Mouse (Mus musculus) embryonic facial prominence, embryonic 15.5 days (tissue): ENCODE measurements around the gene Xab2. TPM values are rescaled to one million over a fixed set of nuclear protein-coding genes. Genes with fewer than 3 reads are reported as not detected.

Experiments
- ATAC-seq: fragments of 200-750 bp; cut with Nextera tagmentation; 2 replicates; pipeline ENCODE4 v1.8.0; 2017; ENCODE audit warnings: low read depth, moderate TSS enrichment; ENCODE audit not compliant: insufficient number of reproducible peaks, low FRiP score, low TSS enrichment
- H3K27ac ChIP-seq: fragments of 300-500 bp; sonication (generic); replicated peaks from 2 replicates; pipeline ENCODE4 v1.5.1; 2015; ENCODE audit warnings: mild to moderate bottlenecking, inconsistent platforms
- H3K27me3 ChIP-seq: fragments of 300-500 bp; sonication (generic); 2 replicates; pipeline ENCODE4 v1.6.1; 2015; ENCODE audit warnings: inconsistent platforms
- H3K36me3 ChIP-seq: fragments of 300-500 bp; sonication (generic); 2 replicates; pipeline ENCODE4 v1.6.1; 2015; ENCODE audit warnings: mild to moderate bottlenecking, inconsistent platforms
- H3K4me1 ChIP-seq: fragments of 300-500 bp; sonication (generic); 2 replicates; pipeline ENCODE4 v1.6.1; 2015; ENCODE audit warnings: inconsistent platforms
- H3K4me2 ChIP-seq: fragments of 300-500 bp; sonication (generic); replicated peaks from 2 replicates; pipeline ENCODE4 v1.6.1; 2015; ENCODE audit warnings: mild to moderate bottlenecking, inconsistent platforms
- H3K4me3 ChIP-seq: fragments of 300-500 bp; sonication (generic); replicated peaks from 2 replicates; pipeline ENCODE4 v1.5.1; 2015; ENCODE audit warnings: mild to moderate bottlenecking, inconsistent platforms
- H3K9ac ChIP-seq: fragments of 300-500 bp; sonication (generic); 2 replicates; pipeline ENCODE4 v1.6.1; 2015; ENCODE audit warnings: inconsistent platforms
- H3K9me3 ChIP-seq: fragments of 300-500 bp; sonication (generic); replicated peaks from 2 replicates; pipeline ENCODE4 v1.6.1; 2016; ENCODE audit warnings: inconsistent platforms
- WGBS: fragments of 180-500 bp; shearing (Covaris S2); methylation state at CpG from one replicate; pipeline ENCODE4 v1.1.7; 2015; 5-methylcytosine and 5-hydroxymethylcytosine counted together
- polyA plus RNA-seq: library from polyadenylated mRNA; unstranded; fragments of >200 nt; fragmentation: Nextera tagmentation; extraction: Ambion mirVana; gene quantifications from 2 replicates; pipeline ENCODE4 v1.2.1, GENCODE M21; 2015

Gene Xab2
- polyA plus RNA-seq, result 53.7 and 55.7 TPM in 2 replicates

- under 1% methylated on average over 37 of the region's 37 CpGs for WGBS
- Histone ChIP-seq H3K4me3 (peak within 1 kb of the TSS; percentile 72), H3K9me3 (no peaks in the 10 kb centered on the region), H3K9ac (peak within 1 kb of the TSS; percentile 69), H3K27me3 (no peaks in the 10 kb centered on the region), H3K27ac (no peak within 1 kb of the TSS), H3K36me3 (peaks cover 17% of the 10 kb centered on the region), H3K4me1 (peaks cover 19% of the 10 kb centered on the region), H3K4me2 (peak within 1 kb of the TSS; percentile 81)
- ATAC-seq, result peak; percentile 97
These were observed at the start of gene Xab2, which contains the start of gene Pet100 for GRCm38 (mm10) chr8:3621199-3621970. Gene Xab2 (minus strand): TSS chr8:3621316. Gene Pet100 (plus strand): TSS chr8:3621548.

- Histone ChIP-seq H3K36me3 (no peaks in the 10 kb centered on the region), H3K9me3 (no peaks in the 10 kb centered on the region), H3K27ac (no peak overlapping the region), H3K4me3 (no peak overlapping the region), H3K4me1 (peaks cover 10% of the 10 kb centered on the region), H3K27me3 (no peaks in the 10 kb centered on the region), H3K4me2 (no peak overlapping the region), H3K9ac (no peak overlapping the region)
- ATAC-seq, result no peak
- WGBS, result 71% methylated on average over 2 of the region's 2 CpGs
These were observed 49.3 kb upstream of the Xab2 start for GRCm38 (mm10) chr8:3670388-3670787.

- no peak within 1 kb of the TSS for H3K9ac ChIP-seq
- ATAC-seq, result no peak
- no peaks in the 10 kb centered on the region for H3K9me3 ChIP-seq
- H3K27me3 ChIP-seq, result no peaks in the 10 kb centered on the region
- 54% methylated on average over 6 of the region's 6 CpGs for WGBS
- H3K4me1 ChIP-seq, result no peaks in the 10 kb centered on the region
- no peaks in the 10 kb centered on the region for H3K36me3 ChIP-seq
- H3K4me2 ChIP-seq, result no peak within 1 kb of the TSS
- no peak within 1 kb of the TSS for H3K27ac ChIP-seq
- no peak within 1 kb of the TSS for H3K4me3 ChIP-seq
These were observed 44.4 kb upstream of the Xab2 start, which contains the start of gene Mcemp1 for GRCm38 (mm10) chr8:3665507-3665906. Gene Mcemp1 (plus strand): TSS chr8:3665754.

- Histone ChIP-seq H3K4me2 (no peak overlapping the region), H3K9me3 (no peaks in the 10 kb centered on the region), H3K27me3 (no peaks in the 10 kb centered on the region), H3K36me3 (no peaks in the 10 kb centered on the region), H3K4me1 (no peaks in the 10 kb centered on the region), H3K9ac (no peak overlapping the region), H3K4me3 (no peak overlapping the region), H3K27ac (no peak overlapping the region)
- WGBS, result 68% methylated on average over 5 of the region's 5 CpGs
- ATAC-seq, result no peak
These were observed 43.3 kb upstream of the Xab2 start for GRCm38 (mm10) chr8:3664405-3664804.

DNA sequence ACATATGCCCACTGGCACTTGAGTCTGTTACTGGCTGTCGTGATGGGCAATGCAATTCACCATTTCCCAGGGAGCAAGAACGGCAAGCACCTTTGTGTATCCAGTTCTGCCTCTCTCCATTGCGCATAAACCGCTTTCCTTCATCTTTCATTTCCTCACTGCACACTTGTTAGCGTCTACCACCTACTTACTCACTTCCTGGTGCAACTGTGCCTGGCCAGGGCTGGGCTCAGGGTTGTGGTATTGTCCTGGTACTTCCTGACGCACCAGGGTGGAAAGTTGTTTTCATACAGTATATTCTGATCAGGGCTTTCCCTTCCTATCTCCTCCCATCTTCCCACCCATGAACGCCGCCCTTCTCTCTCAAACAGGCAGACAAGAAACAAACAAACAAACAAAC, 39.8 kb upstream of the Xab2 start:
- Histone ChIP-seq H3K9me3 (no peaks in the 10 kb centered on the region), H3K4me1 (no peaks in the 10 kb centered on the region), H3K4me3 (no peak overlapping the region), H3K27ac (no peak overlapping the region), H3K9ac (no peak overlapping the region), H3K4me2 (no peak overlapping the region), H3K36me3 (no peaks in the 10 kb centered on the region), H3K27me3 (no peaks in the 10 kb centered on the region)
- 81% methylated on average over 8 of the region's 8 CpGs for WGBS
- no peak for ATAC-seq

DNA sequence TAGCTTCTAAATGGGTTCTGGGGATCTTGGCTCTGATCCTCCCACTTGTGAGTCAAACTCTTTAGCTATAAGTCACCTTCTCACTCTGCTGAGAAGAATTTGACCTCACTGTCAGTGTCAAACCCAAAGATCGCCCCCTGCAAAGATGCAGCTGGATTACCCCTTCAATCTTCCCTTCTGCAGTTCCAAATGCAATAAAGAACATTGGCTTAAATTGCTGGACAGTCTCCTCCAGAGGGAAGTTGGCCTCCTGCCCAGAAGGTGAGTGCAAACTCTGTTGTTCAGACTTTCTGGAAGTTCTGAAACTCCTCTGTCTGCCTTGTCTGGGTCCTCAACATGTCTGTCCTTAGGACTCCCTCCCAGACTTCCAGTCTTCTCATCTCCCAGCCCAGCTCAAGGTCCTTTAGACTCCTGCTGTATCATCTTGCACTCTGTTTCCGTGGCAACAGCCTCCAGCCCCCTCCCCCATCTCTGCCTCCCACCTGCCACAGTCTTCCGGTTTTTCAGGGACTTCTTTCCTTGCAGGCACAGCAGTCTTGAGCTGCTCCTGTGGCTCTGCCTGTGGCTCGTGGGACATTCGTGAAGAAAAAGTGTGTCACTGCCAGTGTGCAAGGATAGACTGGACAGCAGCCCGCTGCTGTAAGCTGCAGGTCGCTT, 35.7 kb upstream of the Xab2 start:
- Histone ChIP-seq H3K4me2 (no peak overlapping the region), H3K27ac (no peak overlapping the region), H3K4me1 (no peaks in the 10 kb centered on the region), H3K4me3 (no peak overlapping the region), H3K9me3 (no peaks in the 10 kb centered on the region), H3K9ac (no peak overlapping the region), H3K36me3 (no peaks in the 10 kb centered on the region), H3K27me3 (no peaks in the 10 kb centered on the region)
- no peak for ATAC-seq
- WGBS, result 21% methylated on average over 7 of the region's 7 CpGs

GRCm38 (mm10) chr8:3655526-3655925, 34.4 kb upstream of the Xab2 start, which contains the start of gene Retn:
Gene Retn (plus strand): TSS chr8:3655770.
- no peak within 1 kb of the TSS for H3K4me3 ChIP-seq
- no peaks in the 10 kb centered on the region for H3K4me1 ChIP-seq
- no peak within 1 kb of the TSS for H3K4me2 ChIP-seq
- H3K9me3 ChIP-seq, result no peaks in the 10 kb centered on the region
- no peaks in the 10 kb centered on the region for H3K27me3 ChIP-seq
- ATAC-seq, result no peak
- WGBS, result 73% methylated on average over 3 of the region's 3 CpGs
- no peaks in the 10 kb centered on the region for H3K36me3 ChIP-seq
- no peak within 1 kb of the TSS for H3K27ac ChIP-seq
- no peak within 1 kb of the TSS for H3K9ac ChIP-seq

DNA sequence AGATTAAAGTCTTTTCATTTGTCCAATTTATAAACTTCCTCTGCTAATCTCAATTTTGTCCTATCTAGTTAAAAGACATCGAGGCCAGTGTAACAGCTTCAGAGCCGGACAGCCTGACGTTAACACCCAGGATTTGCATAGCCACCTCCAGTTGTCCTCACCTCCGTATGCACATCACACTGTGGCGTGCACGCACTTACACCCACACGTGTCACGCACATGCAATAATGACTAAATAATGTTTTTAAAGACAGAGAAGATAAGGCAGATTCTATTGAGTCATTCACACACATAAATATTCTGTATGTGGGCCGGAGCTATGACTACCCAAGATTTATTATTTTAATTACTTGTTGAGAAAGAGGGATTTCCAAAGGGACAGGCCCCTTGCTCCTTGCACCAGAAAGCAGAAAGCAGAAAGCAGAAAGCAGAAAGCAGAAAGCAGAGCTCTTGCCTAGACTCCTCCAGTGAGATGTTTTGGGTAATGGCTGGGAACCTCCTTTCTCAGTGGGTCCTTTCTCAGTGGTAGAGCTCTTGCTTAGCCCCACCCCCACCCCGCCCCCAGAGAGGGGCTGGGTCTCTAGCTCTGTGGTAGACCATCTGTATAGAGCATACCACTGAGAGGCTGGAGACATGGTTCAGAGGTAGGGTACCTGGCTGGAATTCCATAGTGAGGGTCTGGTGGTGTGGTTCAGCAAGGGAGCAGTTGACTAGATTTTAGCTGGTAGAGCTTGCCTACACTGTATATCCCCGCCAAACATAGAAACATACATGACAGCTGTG, 33.8 kb upstream of the Xab2 start:
- no peaks in the 10 kb centered on the region for H3K4me1 ChIP-seq
- no peaks in the 10 kb centered on the region for H3K27me3 ChIP-seq
- H3K9me3 ChIP-seq, result no peaks in the 10 kb centered on the region
- H3K9ac ChIP-seq, result no peak overlapping the region
- no peak overlapping the region for H3K4me3 ChIP-seq
- WGBS, result 71% methylated on average over 11 of the region's 11 CpGs
- no peaks in the 10 kb centered on the region for H3K36me3 ChIP-seq
- no peak for ATAC-seq
- no peak overlapping the region for H3K4me2 ChIP-seq
- no peak overlapping the region for H3K27ac ChIP-seq

GRCm38 (mm10) chr8:3652845-3653244, 31.7 kb upstream of the Xab2 start:
- Histone ChIP-seq H3K4me1 (no peaks in the 10 kb centered on the region), H3K36me3 (no peaks in the 10 kb centered on the region), H3K4me2 (no peak overlapping the region), H3K27ac (no peak overlapping the region), H3K27me3 (no peaks in the 10 kb centered on the region), H3K9me3 (no peaks in the 10 kb centered on the region), H3K9ac (no peak overlapping the region), H3K4me3 (no peak overlapping the region)
- no peak for ATAC-seq
- 67% methylated on average over 3 of the region's 3 CpGs for WGBS

- H3K27me3 ChIP-seq, result no peaks in the 10 kb centered on the region
- no peak overlapping the region for H3K9ac ChIP-seq
- H3K4me3 ChIP-seq, result no peak overlapping the region
- no peak for ATAC-seq
- no peak overlapping the region for H3K4me2 ChIP-seq
- no peaks in the 10 kb centered on the region for H3K9me3 ChIP-seq
- no peak overlapping the region for H3K27ac ChIP-seq
- no peaks in the 10 kb centered on the region for H3K4me1 ChIP-seq
- WGBS, result 39% methylated on average over 1 of the region's 1 CpGs
- no peaks in the 10 kb centered on the region for H3K36me3 ChIP-seq
These were observed 27.9 kb upstream of the Xab2 start for GRCm38 (mm10) chr8:3648990-3649389.

- H3K27ac ChIP-seq, result no peak overlapping the region
- no peaks in the 10 kb centered on the region for H3K27me3 ChIP-seq
- H3K9me3 ChIP-seq, result no peaks in the 10 kb centered on the region
- H3K4me3 ChIP-seq, result no peak overlapping the region
- no peak overlapping the region for H3K4me2 ChIP-seq
- H3K36me3 ChIP-seq, result no peaks in the 10 kb centered on the region
- 66% methylated on average over 2 of the region's 2 CpGs for WGBS
- no peaks in the 10 kb centered on the region for H3K4me1 ChIP-seq
- H3K9ac ChIP-seq, result no peak overlapping the region
- no peak for ATAC-seq
These were observed 27.2 kb upstream of the Xab2 start for GRCm38 (mm10) chr8:3648268-3648667.
